Mouse (Mus musculus) kidney, adult 2 months (tissue): ENCODE measurements at regions not wholly inside any gene's neighbourhood (a gene's known extent, or its start where the extent isn't known, plus 50 kb on each side); places are given as distances from the start of the nearest gene placed in this dataset.

Source experiments
- DNase-seq: peaks from one replicate; pipeline ENCODE4 v3.0.0; 2021
- H3K27ac ChIP-seq: fragments of 200-500 bp; 2 replicates; pipeline ENCODE4 v1.5.1; 2012; ENCODE audit warnings: low read depth, low read length, control low read depth, inconsistent platforms; ENCODE audit not compliant: insufficient read depth
- H3K27me3 ChIP-seq: fragments of 200-500 bp; replicated peaks from 2 replicates; pipeline ENCODE4 v1.6.1; 2012; ENCODE audit warnings: mild to moderate bottlenecking, moderate library complexity, low read length, inconsistent platforms; ENCODE audit not compliant: control insufficient read depth, insufficient read depth
- H3K36me3 ChIP-seq: fragments of 200-500 bp; 2 replicates; pipeline ENCODE4 v1.6.1; 2012; ENCODE audit warnings: mild to moderate bottlenecking, moderate library complexity, low read length, inconsistent platforms; ENCODE audit not compliant: control insufficient read depth, insufficient read depth
- H3K4me1 ChIP-seq: fragments of 200-500 bp; 2 replicates; pipeline ENCODE4 v1.6.1; 2011; ENCODE audit warnings: low read length; ENCODE audit not compliant: control insufficient read depth, insufficient read depth
- H3K4me3 ChIP-seq: fragments of 200-500 bp; 2 replicates; pipeline ENCODE4 v1.5.1; 2011; ENCODE audit warnings: mild to moderate bottlenecking, low read depth, low read length, control low read depth; ENCODE audit not compliant: insufficient read depth
- CTCF ChIP-seq: fragments of 200-500 bp; conservative IDR thresholded peaks from 2 replicates; pipeline ENCODE4 v1.5.1; 2011; ENCODE audit warnings: low read depth, mild to moderate bottlenecking, control low read depth, low read length, moderate library complexity, mixed read lengths; ENCODE audit not compliant: insufficient read depth, insufficient read length
- POLR2A ChIP-seq: fragments of 200-500 bp; IDR thresholded peaks from one replicate; pipeline ENCODE4 v1.6.1; 2011; ENCODE audit warnings: low read depth, low read length, control low read depth
- WGBS: fragments of 180-500 bp; shearing (Covaris S2); methylation state at CpG from one replicate; pipeline ENCODE4 v1.1.7; 2018; 5-methylcytosine and 5-hydroxymethylcytosine counted together

GRCm38 (mm10) chr8:76823456-76823855 lies 75.8 kb upstream of the Nr3c2 start:
- no peaks in the 10 kb centered on the region for H3K4me1 ChIP-seq
- H3K36me3 ChIP-seq = no peaks in the 10 kb centered on the region
- no peaks in the 10 kb centered on the region for H3K27me3 ChIP-seq
- TF ChIP-seq CTCF (no peak), POLR2A (no peak)
- H3K4me3 ChIP-seq = no peak overlapping the region
- H3K27ac ChIP-seq = no peak overlapping the region
- 82% methylated on average over 2 of the region's 2 CpGs for WGBS
- no peak for DNase-seq
